Comparison of ENCODE assay signal across 17 mouse cellular contexts in the genomic region with DNA sequence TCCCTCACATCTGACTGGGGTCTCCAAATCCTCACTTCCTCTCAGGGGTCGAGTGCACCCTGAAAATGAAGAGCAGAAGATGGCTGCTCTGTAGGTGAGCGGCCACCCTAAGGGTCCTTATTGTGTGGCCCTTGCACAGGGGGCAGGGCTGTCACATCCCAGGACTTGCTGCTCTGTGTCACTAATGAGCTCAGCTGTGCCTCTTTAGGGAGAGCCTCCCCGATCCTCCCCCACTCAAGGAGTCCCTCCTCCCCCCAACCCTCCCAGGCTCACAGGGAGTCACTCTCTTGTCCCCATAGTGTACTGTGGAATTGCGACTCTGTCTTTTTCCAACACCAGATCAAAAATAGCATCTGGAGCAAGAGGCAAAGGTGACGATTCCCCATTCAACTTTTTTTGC.
DNase-seq lines count a peak whose midpoint lies in the region; ATAC-seq lines count a peak whose summit lies in the region.
"Had no signal": no experiment of that assay in that cellular context is flagged by ENCODE, and none has a peak within 500 bp of the region (broad histone marks: within the 10 kb centered on the region; RNA-seq: fewer than 3 reads in every experiment).

No protein-coding gene starts in this region.

- no peak for ATAC-seq in heart, embryonic 14.5 days (ENCODE audit: insufficient number of reproducible peaks, insufficient read depth, low FRiP score, low read depth)
- ATAC-seq in forebrain, embryonic 16.5 days: peak; percentile 56
- ATAC-seq: activated CD4-positive, CD25-positive, alpha-beta regulatory T cell, adult 4 months; hindbrain, postnatal 0 days had no signal

- no peaks in the 10 kb centered on the region for H3K36me3 ChIP-seq in heart, embryonic 14.5 days (ENCODE audit: control insufficient read depth, insufficient read depth, low read length)
- no peaks in the 10 kb centered on the region for H3K36me3 ChIP-seq in forebrain, embryonic 16.5 days (ENCODE audit: control insufficient read depth, insufficient read depth)

- peaks cover 12 to 20% of the 10 kb centered on the region in 2 experiments for H3K4me1 ChIP-seq in heart, embryonic 14.5 days (ENCODE audit: control insufficient read depth in 2 of 2, insufficient read depth in 2 of 2, low read length in 2 of 2)
- peaks cover 14% of the 10 kb centered on the region for H3K4me1 ChIP-seq in brown adipose tissue, adult 24 weeks (ENCODE audit: control insufficient read depth, insufficient read depth, insufficient read length, low read length)
- peaks cover 3% of the 10 kb centered on the region; the same call in 1 of the 2 replicates for H3K4me1 ChIP-seq in forebrain, embryonic 16.5 days (replicated peaks; ENCODE audit: control insufficient read depth, insufficient read depth, low read length)

- no peak for DNase-seq in heart, adult 8-10 months (ENCODE audit: low spot score)
- peak; percentile 47 for DNase-seq in kidney, postnatal 10 days
- DNase-seq in kidney, adult 18-20 months: no peak
- no peak for DNase-seq in frontal cortex, postnatal 25 days (ENCODE audit: low spot score in 2 of 2)
- DNase-seq: cerebellum, adult 11 months; cerebellum, postnatal 36 days; gastrocnemius, postnatal 36 days; lung, postnatal 10 days; thymus, postnatal 14 days had no signal

- 29% methylated on average over 5 of the region's 5 CpGs for WGBS in heart, embryonic 14.5 days
- 25% methylated on average over 5 of the region's 5 CpGs for WGBS in forebrain, embryonic 16.5 days

- peak overlapping the region in 1 of 2 experiments; percentile 37; a peak in 1 of 4 replicates for H3K27ac ChIP-seq in heart, embryonic 14.5 days (replicated peaks in 1 of 2; ENCODE audit: control insufficient read depth in 1 of 2, insufficient read depth in 1 of 2, low read depth in 2 of 2, low read length in 2 of 2)
- H3K27ac ChIP-seq in brown adipose tissue, adult 24 weeks (replicated peaks; ENCODE audit: low read depth, low read length): 0 out of 2 replicates have a peak overlapping the region, but pooled peaks have one; percentile 12
- no peak overlapping the region for H3K27ac ChIP-seq in forebrain, embryonic 16.5 days (ENCODE audit: low read length)
- H3K27ac ChIP-seq: embryonic facial prominence, embryonic 13.5 days; hindbrain, postnatal 0 days; left cerebral cortex, adult 2 months had no signal

- H3K9ac ChIP-seq in heart, embryonic 14.5 days (ENCODE audit: low read length): no peak overlapping the region
- H3K9ac ChIP-seq in forebrain, embryonic 16.5 days (replicated peaks; ENCODE audit: low read depth, low read length): no peak overlapping the region
- H3K9ac ChIP-seq: embryonic facial prominence, embryonic 13.5 days had no signal

- H3K4me3 ChIP-seq in heart, embryonic 14.5 days (ENCODE audit: control insufficient read depth in 1 of 2, insufficient read depth in 1 of 2, low read depth in 1 of 2, low read length in 2 of 2): no peak overlapping the region
- no peak overlapping the region for H3K4me3 ChIP-seq in brown adipose tissue, adult 24 weeks (ENCODE audit: insufficient read depth, low read depth, low read length)
- H3K4me3 ChIP-seq in forebrain, embryonic 16.5 days (replicated peaks; ENCODE audit: low read length): no peak overlapping the region
- H3K4me3 ChIP-seq: embryonic facial prominence, embryonic 13.5 days; layer of hippocampus, adult 2 months; left cerebral cortex, adult 2 months had no signal

- 0 out of 2 replicates have a peak overlapping the region, but pooled peaks have one; percentile 16 for H3K4me2 ChIP-seq in heart, embryonic 14.5 days (ENCODE audit: low read length)
- H3K4me2 ChIP-seq in forebrain, embryonic 16.5 days (ENCODE audit: low read length): no peak overlapping the region
- H3K4me2 ChIP-seq: embryonic facial prominence, embryonic 13.5 days had no signal

- no peaks in the 10 kb centered on the region for H3K9me3 ChIP-seq in heart, embryonic 14.5 days (ENCODE audit: control insufficient read depth, low read length)
- H3K9me3 ChIP-seq in forebrain, embryonic 16.5 days (ENCODE audit: control insufficient read depth, low read length): no peaks in the 10 kb centered on the region
- H3K9me3 ChIP-seq: embryonic facial prominence, embryonic 13.5 days had no signal

- no peaks in the 10 kb centered on the region for H3K27me3 ChIP-seq in heart, embryonic 14.5 days (ENCODE audit: control insufficient read depth, insufficient read depth, low read length)
- no peaks in the 10 kb centered on the region for H3K27me3 ChIP-seq in forebrain, embryonic 16.5 days (replicated peaks; ENCODE audit: control insufficient read depth, insufficient read depth, low read length)
- H3K27me3 ChIP-seq: embryonic facial prominence, embryonic 13.5 days had no signal
